Mouse (Mus musculus) cortical plate, adult 2 months (tissue): Measurements from ENCODE around the gene Tspan32. TPM values are rescaled to one million over a fixed set of nuclear protein-coding genes. Genes with fewer than 3 reads are reported as not detected.

ENCODE experiments used
- H3K27ac ChIP-seq: fragments of 200-500 bp; 2 replicates; pipeline ENCODE4 v1.5.1; 2012; ENCODE audit warnings: low read length, control low read depth, inconsistent platforms; ENCODE audit not compliant: insufficient read depth
- H3K4me1 ChIP-seq: fragments of 200-500 bp; 2 replicates; pipeline ENCODE4 v1.6.1; 2011; ENCODE audit warnings: low read length; ENCODE audit not compliant: control insufficient read depth, insufficient read depth
- H3K4me3 ChIP-seq: fragments of 200-500 bp; 2 replicates; pipeline ENCODE4 v1.5.1; 2011; ENCODE audit warnings: mild to moderate bottlenecking, low read length, control low read depth; ENCODE audit not compliant: insufficient read depth
- CTCF ChIP-seq: fragments of 200-500 bp; IDR thresholded peaks from 2 replicates; pipeline ENCODE4 v1.5.1; 2011; ENCODE audit warnings: mild to moderate bottlenecking, control low read depth, low read length; ENCODE audit not compliant: insufficient read depth; ENCODE audit errors: extremely low read depth
- POLR2A ChIP-seq: fragments of 200-500 bp; IDR thresholded peaks from 2 replicates; pipeline ENCODE4 v1.6.1; 2011; ENCODE audit warnings: mild to moderate bottlenecking, low read length, control low read depth; ENCODE audit not compliant: insufficient read depth; ENCODE audit errors: extremely low read depth
- polyA plus RNA-seq: library from polyadenylated mRNA; depleted of rRNA; stranded (reverse); fragments of >200 nt; gene quantifications from 2 replicates; pipeline ENCODE4 v1.2.3, GENCODE M21; 2012

Tspan32 gene
- polyA plus RNA-seq, 1 experiment = 0.44 TPM

- peaks cover 21% of the 10 kb centered on the region for H3K4me1 ChIP-seq
- H3K27ac ChIP-seq = peak overlapping the region; percentile 92
- H3K4me3 ChIP-seq = peak overlapping the region; percentile 97
- no peak for TF ChIP-seq CTCF
- TF ChIP-seq POLR2A = 0 out of 2 replicates have a peak, but pooled peaks have one; percentile 33
Observed at GRCm38 (mm10) chr7:143053008-143053899, 48.4 kb downstream of the Tspan32 start.

DNA sequence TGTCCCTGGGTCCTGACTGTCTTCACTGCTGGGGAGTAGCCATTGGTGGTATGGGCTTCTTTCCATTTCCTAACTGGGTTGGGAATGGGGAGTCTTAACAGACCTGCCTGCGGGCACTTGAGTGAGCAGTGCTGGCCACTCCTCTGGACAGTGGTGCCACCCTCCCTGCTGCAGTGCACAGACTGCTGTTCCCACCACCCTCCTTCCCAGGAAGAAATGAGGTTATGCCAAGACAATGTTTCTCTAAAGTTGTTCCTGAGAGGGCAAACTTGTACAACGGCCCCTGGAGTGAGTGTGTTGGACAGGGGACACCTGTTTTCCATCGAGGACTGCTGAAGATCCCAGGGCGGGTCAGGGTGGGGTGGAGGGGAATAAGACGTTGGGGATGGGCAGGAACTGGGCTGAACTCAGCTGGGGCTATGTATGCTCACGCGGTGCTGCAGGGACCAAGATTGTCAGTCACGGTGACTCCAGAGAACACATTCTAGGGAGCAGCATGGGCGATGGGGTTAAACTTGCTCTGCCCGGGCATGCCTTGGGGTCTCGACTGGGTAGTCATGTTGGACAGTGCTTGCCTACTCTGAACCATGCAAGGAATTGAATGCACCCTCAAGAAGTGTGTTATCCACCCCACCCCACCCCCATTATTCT is 49.2 kb downstream of the Tspan32 start:
- H3K27ac ChIP-seq = peak overlapping the region; percentile 19; the same call in 1 of the 2 replicates
- H3K4me3 ChIP-seq = peak overlapping the region; percentile 97
- peaks cover 27% of the 10 kb centered on the region for H3K4me1 ChIP-seq
- TF ChIP-seq POLR2A = no peak

DNA sequence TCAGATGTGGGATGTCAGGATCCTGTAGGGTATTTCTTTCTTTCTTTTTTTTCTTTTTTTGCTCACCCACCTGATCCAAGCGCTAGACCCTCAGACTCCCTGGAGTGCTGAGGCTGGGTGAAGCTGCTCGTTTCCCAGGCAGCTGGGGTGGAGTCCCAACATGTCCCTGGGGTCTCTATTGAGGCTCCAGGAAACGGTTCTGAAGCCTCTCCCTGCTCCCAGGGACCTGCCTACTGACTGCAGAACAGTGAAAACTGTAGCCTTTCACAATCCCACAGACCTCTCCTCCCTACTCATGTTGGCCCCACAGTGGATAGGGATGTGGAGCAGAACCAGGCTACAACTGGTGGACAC is 49.7 kb downstream of the Tspan32 start:
- peaks cover 30% of the 10 kb centered on the region for H3K4me1 ChIP-seq
- TF ChIP-seq CTCF (no peak), POLR2A (no peak)
- H3K27ac ChIP-seq = no peak overlapping the region
- peak overlapping the region; percentile 97 for H3K4me3 ChIP-seq

- peak overlapping the region; percentile 97 for H3K4me3 ChIP-seq
- no peak for TF ChIP-seq POLR2A
- no peak for TF ChIP-seq CTCF
- H3K4me1 ChIP-seq = peaks cover 30% of the 10 kb centered on the region
- H3K27ac ChIP-seq = no peak overlapping the region
Observed at GRCm38 (mm10) chr7:143055001-143055400, 50.2 kb downstream of the Tspan32 start.

DNA sequence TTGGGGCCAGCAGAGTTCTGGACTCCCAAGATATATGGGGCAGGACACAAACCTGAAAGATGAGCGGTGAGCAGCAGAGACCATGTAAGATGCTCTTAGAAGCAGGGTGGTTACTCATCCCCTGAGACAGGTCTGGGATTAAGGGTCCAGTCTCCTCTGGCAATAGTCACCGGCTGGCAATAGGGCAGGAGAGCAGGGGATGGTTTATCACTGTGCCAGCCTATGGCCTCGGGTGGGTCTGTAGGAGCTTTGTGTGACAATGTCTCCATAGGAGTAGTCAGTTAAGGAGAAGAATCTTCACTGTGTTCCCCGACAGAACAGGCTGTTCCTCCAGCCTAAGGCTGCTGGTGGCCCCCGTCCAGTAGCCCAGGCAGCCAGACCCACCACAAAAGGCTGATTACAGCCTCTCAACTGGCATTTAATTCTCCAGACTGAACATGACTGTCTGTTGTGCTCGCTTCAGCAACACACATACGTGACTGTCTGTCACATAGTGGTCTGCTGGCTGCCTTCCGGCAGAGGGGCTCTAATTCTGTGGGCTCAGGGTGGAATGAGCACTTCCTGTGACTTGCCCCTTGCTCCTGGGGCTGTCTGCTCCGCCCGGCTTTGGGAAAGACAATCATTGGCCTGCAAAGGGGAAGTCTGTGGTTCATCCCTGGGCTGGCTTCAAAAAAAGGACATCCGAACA is 50.8 kb downstream of the Tspan32 start:
- no peak for TF ChIP-seq CTCF
- TF ChIP-seq POLR2A = no peak
- Histone ChIP-seq H3K4me3 (peak overlapping the region; percentile 97), H3K4me1 (peaks cover 34% of the 10 kb centered on the region), H3K27ac (peak overlapping the region; percentile 56)

DNA sequence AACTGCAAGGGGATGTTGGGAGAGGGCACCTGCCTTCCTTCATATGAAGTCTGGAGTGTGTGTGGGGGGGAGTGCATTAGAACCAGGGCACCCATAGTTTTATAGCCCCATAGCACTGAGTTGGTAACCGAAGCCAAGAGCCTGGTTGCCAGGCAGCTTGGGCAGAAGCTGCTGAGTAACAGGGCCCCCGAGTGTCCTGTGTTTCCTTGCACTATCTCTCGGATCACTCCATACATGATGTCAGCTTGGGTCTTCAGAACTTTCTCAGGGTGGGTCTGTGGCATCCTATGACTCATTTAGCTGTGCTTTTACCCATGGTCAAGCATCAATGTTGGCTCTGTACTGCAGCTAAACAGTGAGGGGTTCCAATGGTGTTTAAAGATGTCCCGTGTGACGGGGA is 52.2 kb downstream of the Tspan32 start:
- Histone ChIP-seq H3K27ac (no peak overlapping the region), H3K4me3 (no peak overlapping the region), H3K4me1 (peaks cover 36% of the 10 kb centered on the region)
- TF ChIP-seq CTCF = no peak
- TF ChIP-seq POLR2A = no peak

GRCm38 (mm10) chr7:143057667-143058220 is 52.9 kb downstream of the Tspan32 start:
- Histone ChIP-seq H3K27ac (peak overlapping the region; percentile 42; the same call in 1 of the 2 replicates), H3K4me3 (no peak overlapping the region), H3K4me1 (peaks cover 37% of the 10 kb centered on the region)
- TF ChIP-seq POLR2A (no peak), CTCF (no peak)

- peak overlapping the region; percentile 42 for H3K27ac ChIP-seq
- H3K4me3 ChIP-seq = no peak overlapping the region
- peaks cover 37% of the 10 kb centered on the region for H3K4me1 ChIP-seq
- TF ChIP-seq POLR2A (no peak), CTCF (no peak)
Observed at GRCm38 (mm10) chr7:143058221-143058697, 53.4 kb downstream of the Tspan32 start.

- H3K4me1 ChIP-seq = peaks cover 34% of the 10 kb centered on the region
- no peak overlapping the region for H3K4me3 ChIP-seq
- TF ChIP-seq CTCF = no peak
- no peak for TF ChIP-seq POLR2A
- H3K27ac ChIP-seq = peak overlapping the region; percentile 53; the same call in 1 of the 2 replicates
Observed at GRCm38 (mm10) chr7:143059202-143059870, 54.5 kb downstream of the Tspan32 start.
